Mouse (Mus musculus): ENCODE measurements around the gene Gdf9.

Gdf9 gene

GRCm38 (mm10) chr11:53478383-53479170 lies 47.8 kb downstream of the Gdf9 start:
- DNase-seq (ENCODE audit: low read depth, low spot score): no peak
- Histone ChIP-seq H3K36me3 (ENCODE audit: control insufficient read depth, insufficient read depth, low read length, poor library complexity, severe bottlenecking) (no peaks in the 10 kb centered on the region), H3K27me3 (ENCODE audit: control insufficient read depth, insufficient read depth, low read length, poor library complexity, severe bottlenecking) (no peaks in the 10 kb centered on the region; the same call in none of the 2 replicates)

- no peak for DNase-seq (ENCODE audit: low read depth, low spot score)
- Histone ChIP-seq H3K36me3 (ENCODE audit: control insufficient read depth, insufficient read depth, low read length, poor library complexity, severe bottlenecking) (no peaks in the 10 kb centered on the region), H3K27me3 (ENCODE audit: control insufficient read depth, insufficient read depth, low read length, poor library complexity, severe bottlenecking) (no peaks in the 10 kb centered on the region; the same call in none of the 2 replicates)
Measured at GRCm38 (mm10) chr11:53479171-53479782, 48.5 kb downstream of the Gdf9 start.

- no peak for DNase-seq (ENCODE audit: low read depth, low spot score)
- H3K36me3 ChIP-seq (ENCODE audit: control insufficient read depth, insufficient read depth, low read length, poor library complexity, severe bottlenecking): no peaks in the 10 kb centered on the region
Measured at GRCm38 (mm10) chr11:53479783-53480301, 49.0 kb downstream of the Gdf9 start, which contains the start of the genes Gm9945 and Sowaha. Gene Gm9945 (plus strand): TSS chr11:53480166. Gene Sowaha (minus strand): TSS chr11:53480274.

DNA sequence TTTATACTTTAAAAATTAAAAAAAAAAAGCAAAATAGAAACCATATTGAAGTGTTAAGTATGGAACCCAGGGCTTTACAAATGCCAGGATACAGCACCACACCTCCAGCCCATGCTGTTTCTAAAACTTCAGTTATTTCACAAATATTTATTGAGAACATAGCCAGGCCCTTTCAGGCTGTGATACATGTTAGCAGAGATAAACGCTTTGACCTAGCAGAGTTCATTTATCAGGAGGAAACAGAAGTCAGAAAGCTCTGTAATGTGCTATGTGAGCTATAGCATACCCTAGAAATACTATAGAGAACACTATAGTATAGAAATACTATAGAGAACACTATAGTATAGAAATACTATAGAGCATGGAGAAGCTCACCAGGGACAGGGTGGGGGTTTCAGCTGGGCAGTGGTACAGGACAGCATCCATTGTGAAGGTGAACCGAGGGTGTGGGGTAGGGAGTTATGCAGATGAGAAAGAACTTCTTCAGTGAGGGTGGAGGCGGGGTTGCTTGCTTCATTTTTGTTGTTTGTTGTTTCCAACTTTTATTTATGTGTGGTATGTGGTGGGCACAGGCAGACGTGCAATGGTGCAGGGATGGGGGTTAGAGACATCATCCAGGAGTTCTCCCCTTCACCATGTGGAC lies 50.4 kb downstream of the Gdf9 start:
- H3K27me3 ChIP-seq (ENCODE audit: control insufficient read depth, insufficient read depth, low read length, poor library complexity, severe bottlenecking): no peaks in the 10 kb centered on the region; the same call in none of the 2 replicates
- no peak for DNase-seq (ENCODE audit: low read depth, low spot score)

More at GRCm38 (mm10) chr11:53479783-53480301, 49.0 kb downstream of the Gdf9 start, which contains the start of the genes Gm9945 and Sowaha:
- no peaks in the 10 kb centered on the region; the same call in none of the 2 replicates for H3K27me3 ChIP-seq (ENCODE audit: control insufficient read depth, insufficient read depth, low read length, poor library complexity, severe bottlenecking)

DNA sequence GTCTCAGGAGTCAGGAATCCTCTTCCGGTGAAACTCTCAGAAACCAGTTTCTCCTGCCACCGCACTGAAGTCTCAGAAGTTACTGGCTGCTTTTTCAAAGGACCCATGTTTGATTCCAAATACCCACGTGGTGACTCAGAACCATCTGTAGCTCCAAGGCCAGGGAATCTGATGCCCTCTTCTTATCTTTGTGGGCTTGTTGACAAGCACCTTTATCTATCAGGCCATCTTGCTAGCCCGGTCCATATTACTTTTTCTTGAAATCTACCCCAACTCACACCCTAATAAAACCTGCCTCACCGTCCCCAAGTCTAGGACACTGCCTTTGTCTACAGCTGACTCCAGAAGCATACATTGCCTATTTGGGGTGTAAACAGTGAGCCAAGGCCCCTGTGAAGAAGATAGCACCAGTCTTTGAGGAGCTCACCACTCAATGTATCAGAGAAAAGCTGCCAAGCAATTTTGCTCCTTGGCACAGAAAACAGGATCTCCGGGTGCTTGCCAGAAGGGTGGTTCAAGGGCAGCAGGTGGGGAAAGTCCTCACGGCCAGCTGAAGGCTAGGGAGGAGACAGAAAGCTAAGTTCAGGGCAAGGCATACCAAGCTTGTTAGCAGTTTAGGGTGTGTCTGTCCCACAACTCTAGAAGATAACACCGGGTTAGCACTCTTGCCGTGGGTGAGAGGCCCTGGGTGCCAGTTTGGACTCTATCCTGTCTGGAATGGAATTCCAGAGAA lies 52.5 kb downstream of the Gdf9 start:
- no peaks in the 10 kb centered on the region for H3K27me3 ChIP-seq (ENCODE audit: control insufficient read depth, insufficient read depth, low read length, poor library complexity, severe bottlenecking)
- no peak for DNase-seq (ENCODE audit: low read depth, low spot score)

More for the DNA sequence above, 50.4 kb downstream of the Gdf9 start:
- H3K36me3 ChIP-seq (ENCODE audit: control insufficient read depth, insufficient read depth, low read length, poor library complexity, severe bottlenecking): no peaks in the 10 kb centered on the region

GRCm38 (mm10) chr11:53485719-53486118 lies 54.9 kb downstream of the Gdf9 start:
- no peak for DNase-seq (ENCODE audit: low read depth, low spot score)
- Histone ChIP-seq H3K27me3 (ENCODE audit: control insufficient read depth, insufficient read depth, low read length, poor library complexity, severe bottlenecking) (no peaks in the 10 kb centered on the region), H3K36me3 (ENCODE audit: control insufficient read depth, insufficient read depth, low read length, poor library complexity, severe bottlenecking) (no peaks in the 10 kb centered on the region)

More for the DNA sequence above, 52.5 kb downstream of the Gdf9 start:
- H3K36me3 ChIP-seq (ENCODE audit: control insufficient read depth, insufficient read depth, low read length, poor library complexity, severe bottlenecking): no peaks in the 10 kb centered on the region

DNA sequence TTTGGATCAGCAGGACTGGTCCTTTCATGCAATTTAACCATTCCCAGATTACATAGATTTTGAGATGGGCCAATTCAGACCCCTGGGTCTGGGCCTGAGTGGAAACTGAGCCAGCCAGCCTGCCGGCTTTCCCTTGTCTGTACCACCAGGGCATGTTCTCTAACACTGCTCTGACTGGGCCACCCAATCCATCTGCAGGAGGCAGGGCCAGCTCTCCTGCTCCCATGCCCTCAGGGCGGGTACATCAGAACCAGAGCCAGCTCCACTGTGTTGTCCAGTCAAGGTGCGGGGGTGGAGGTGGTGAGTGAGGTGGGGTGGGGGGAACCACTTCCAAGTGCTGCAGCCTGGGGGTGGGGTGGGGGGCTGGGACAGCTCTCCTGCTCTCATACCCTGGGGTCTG lies 55.5 kb downstream of the Gdf9 start:
- Histone ChIP-seq H3K27me3 (ENCODE audit: control insufficient read depth, insufficient read depth, low read length, poor library complexity, severe bottlenecking) (no peaks in the 10 kb centered on the region), H3K36me3 (ENCODE audit: control insufficient read depth, insufficient read depth, low read length, poor library complexity, severe bottlenecking) (no peaks in the 10 kb centered on the region)
- no peak for DNase-seq (ENCODE audit: low read depth, low spot score)

DNA sequence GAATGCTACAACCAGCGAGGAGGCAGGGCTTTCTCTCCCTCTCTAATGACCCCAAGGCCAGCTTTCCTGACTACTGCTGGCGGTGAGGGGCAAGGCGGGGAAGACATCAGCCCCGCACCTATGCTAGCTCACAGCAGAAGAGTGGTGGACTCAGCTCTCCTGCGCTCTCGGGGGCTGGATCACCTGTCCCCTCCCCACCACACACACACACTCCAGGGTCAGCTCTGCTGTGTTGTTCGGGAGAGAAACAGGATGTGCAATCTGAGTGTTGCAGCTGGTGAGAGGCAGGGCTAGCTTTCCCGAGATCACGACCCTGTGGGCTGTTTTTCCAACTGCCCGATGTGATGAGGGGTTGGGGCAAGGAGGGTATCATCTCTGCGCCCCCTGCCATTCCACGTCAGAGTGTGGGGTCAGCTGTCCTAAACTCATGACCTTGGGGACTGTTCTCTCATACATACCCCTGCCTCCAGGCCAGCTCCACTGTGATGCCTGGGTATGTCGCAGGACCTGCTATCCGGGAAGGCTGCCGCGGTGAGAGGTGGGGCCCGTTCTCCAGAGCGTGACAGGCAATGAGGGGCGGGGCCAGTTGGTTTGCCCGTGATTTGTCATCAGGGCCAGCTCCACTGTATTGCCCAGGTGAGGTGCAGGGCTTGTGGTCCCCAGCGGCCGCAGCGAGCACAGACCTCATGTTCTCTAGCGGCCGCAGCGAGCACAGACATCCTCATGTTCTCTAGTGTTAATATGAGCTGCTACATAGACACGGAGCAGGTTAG lies 56.2 kb downstream of the Gdf9 start:
- Histone ChIP-seq H3K27me3 (ENCODE audit: control insufficient read depth, insufficient read depth, low read length, poor library complexity, severe bottlenecking) (no peaks in the 10 kb centered on the region), H3K36me3 (ENCODE audit: control insufficient read depth, insufficient read depth, low read length, poor library complexity, severe bottlenecking) (no peaks in the 10 kb centered on the region)
- peak; percentile 37 for DNase-seq (ENCODE audit: low read depth, low spot score)
